ENCODE assay signal across 19 mouse cellular contexts in the genomic region with DNA sequence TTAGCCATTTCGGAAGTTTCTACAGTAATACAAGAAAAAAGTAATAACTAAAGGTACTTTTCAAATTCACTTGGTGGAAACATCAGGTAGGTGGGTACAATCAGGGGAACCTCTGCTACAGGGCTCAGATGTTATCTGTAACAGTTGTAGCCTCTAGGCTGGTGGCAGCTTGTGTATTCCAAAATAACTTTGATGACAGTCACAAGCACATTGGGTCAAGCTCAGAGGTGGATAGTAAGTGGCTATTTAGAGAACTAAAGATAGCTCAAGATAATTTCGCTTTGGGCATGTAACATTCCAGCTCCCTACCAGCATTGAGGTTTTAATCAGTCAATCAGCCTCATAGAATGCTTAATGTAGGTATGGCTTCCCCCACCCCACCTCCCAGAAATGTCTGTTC.
"Had no signal": no experiment of that assay in that cellular context is flagged by ENCODE, and none has a peak within 500 bp of the region (broad histone marks: within the 10 kb centered on the region; RNA-seq: fewer than 3 reads in every experiment).

No protein-coding gene starts in this region.

- H3K27me3 ChIP-seq: liver, embryonic 13.5 days; midbrain, embryonic 12.5 days; midbrain, embryonic 15.5 days; neural tube, embryonic 12.5 days; neural tube, embryonic 15.5 days; stomach, embryonic 15.5 days had no signal

- H3K4me2 ChIP-seq: liver, embryonic 13.5 days; midbrain, embryonic 12.5 days; midbrain, embryonic 15.5 days; neural tube, embryonic 12.5 days; neural tube, embryonic 15.5 days; stomach, embryonic 15.5 days had no signal

- ATAC-seq: midbrain, embryonic 15.5 days had no signal

- H3K4me1 ChIP-seq: liver, embryonic 13.5 days; midbrain, embryonic 12.5 days; midbrain, embryonic 15.5 days; neural tube, embryonic 12.5 days; neural tube, embryonic 15.5 days; stomach, embryonic 15.5 days had no signal

- H3K9ac ChIP-seq: liver, embryonic 13.5 days; midbrain, embryonic 12.5 days; midbrain, embryonic 15.5 days; neural tube, embryonic 12.5 days; neural tube, embryonic 15.5 days; stomach, embryonic 15.5 days had no signal

- H3K9me3 ChIP-seq: liver, embryonic 13.5 days; midbrain, embryonic 12.5 days; midbrain, embryonic 15.5 days; neural tube, embryonic 12.5 days; neural tube, embryonic 15.5 days; stomach, embryonic 15.5 days had no signal

- H3K4me3 ChIP-seq: layer of hippocampus, adult 2 months; left cerebral cortex, adult 2 months; liver, embryonic 13.5 days; midbrain, embryonic 12.5 days; midbrain, embryonic 15.5 days; neural tube, embryonic 12.5 days; neural tube, embryonic 15.5 days; stomach, embryonic 15.5 days had no signal

- H3K27ac ChIP-seq: kidney, postnatal 0 days; layer of hippocampus, adult 2 months; left cerebral cortex, adult 2 months; liver, embryonic 13.5 days; midbrain, embryonic 12.5 days; midbrain, embryonic 15.5 days; neural tube, embryonic 12.5 days; neural tube, embryonic 15.5 days; stomach, embryonic 15.5 days had no signal

- H3K36me3 ChIP-seq: liver, embryonic 13.5 days; midbrain, embryonic 12.5 days; midbrain, embryonic 15.5 days; neural tube, embryonic 12.5 days; neural tube, embryonic 15.5 days; stomach, embryonic 15.5 days had no signal

- DNase-seq: kidney, postnatal 25 days; layer of hippocampus, adult 9-11 months; layer of hippocampus, postnatal 36 days; liver, embryonic 13.5 days; lung, adult 2 months; lung, postnatal 14 days; lung, postnatal 4 days; right cerebral cortex, adult 18-20 months; right cerebral cortex, postnatal 14 days; spleen, adult 18-20 months; thymus, postnatal 25 days had no signal
